Mouse (Mus musculus) urinary bladder, adult 2 months (tissue): ENCODE data around the gene Faap100. TPM values are rescaled to one million over a fixed set of nuclear protein-coding genes. Genes with fewer than 3 reads are reported as not detected.

Experiments
- DNase-seq: peaks from one replicate; pipeline ENCODE4 v3.0.0; 2022; ENCODE audit warnings: low spot score
- polyA plus RNA-seq: library from polyadenylated mRNA; depleted of rRNA; stranded (reverse); fragments of >200 nt; gene quantifications from 2 replicates; pipeline ENCODE4 v1.2.3, GENCODE M21; 2012; rRNA removed

The Faap100 gene
- polyA plus RNA-seq, 1 experiment: 21.8 TPM

DNA sequence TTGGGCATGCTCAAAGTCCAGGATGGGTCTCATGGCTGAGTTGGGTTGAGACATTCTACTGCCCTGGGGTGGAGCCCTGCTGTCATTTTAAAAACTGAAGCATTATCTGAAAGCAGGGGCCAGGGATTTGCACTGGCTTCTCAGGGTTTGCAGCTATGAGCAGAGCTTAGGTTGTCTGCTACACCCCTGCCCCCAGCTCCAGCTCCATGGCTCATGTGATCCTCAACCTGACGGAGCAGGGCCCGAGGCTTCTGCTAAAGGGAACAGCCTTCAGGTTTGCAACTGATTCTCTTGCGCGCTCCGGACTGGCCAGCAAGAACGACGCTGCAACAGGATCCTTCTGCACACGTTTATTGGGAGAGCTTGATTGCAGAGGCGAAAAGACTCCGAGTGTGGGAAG is 58.4 kb downstream of the Faap100 start:
- no peak for DNase-seq

DNA sequence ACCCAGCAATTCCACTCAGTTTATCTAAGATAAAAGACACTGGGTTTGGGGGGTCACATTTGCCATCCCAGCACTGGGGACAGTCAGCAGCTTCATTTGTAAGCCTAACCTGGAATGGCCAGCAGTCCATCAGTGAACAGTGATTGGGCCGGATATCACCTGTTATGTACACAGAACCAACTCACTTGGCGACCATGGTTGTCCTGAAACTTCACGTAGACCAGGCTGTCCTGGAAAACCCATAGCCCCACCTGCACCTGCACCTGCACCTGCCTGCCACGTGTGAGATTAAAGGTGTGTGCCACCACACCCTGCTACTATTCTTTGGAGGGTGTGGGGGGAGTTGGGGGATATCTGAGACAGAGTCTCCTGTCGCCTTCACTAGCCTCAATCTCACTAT is 59.3 kb downstream of the Faap100 start:
- DNase-seq: no peak

Other genes starting within 250 kb of the Faap100 start
- 60.0 and 72.0 TPM in 2 replicates for gene Slc38a10, start 227.4 kb downstream of the Faap100 start, polyA plus RNA-seq
- gene Bahcc1, start 145.8 kb downstream of the Faap100 start, polyA plus RNA-seq: 4.3 and 8.2 TPM in 2 replicates
- gene Actg1, start 30.2 kb downstream of the Faap100 start, polyA plus RNA-seq: 1,024 and 1,454 TPM in 2 replicates
- 0.25 TPM in 1 of 2 replicates, not detected in the other for gene Fscn2, start 17.2 kb downstream of the Faap100 start, polyA plus RNA-seq
- gene Nploc4, start 58.9 kb upstream of the Faap100 start, polyA plus RNA-seq: 40.6 and 41.1 TPM in 2 replicates
- not detected in 2 replicates for gene Tspan10, start 63.9 kb upstream of the Faap100 start, polyA plus RNA-seq
- gene Pde6g, start 74.7 kb upstream of the Faap100 start, polyA plus RNA-seq: 0.34 and 0.63 TPM in 2 replicates
- gene Oxld1, start 79.3 kb upstream of the Faap100 start, polyA plus RNA-seq: 19.8 and 26.8 TPM in 2 replicates
- 21.5 and 31.0 TPM in 2 replicates for gene Ccdc137, start 79.4 kb upstream of the Faap100 start, polyA plus RNA-seq
- gene Arl16, start 88.8 kb upstream of the Faap100 start, polyA plus RNA-seq: 23.9 and 24.0 TPM in 2 replicates
- gene Mrpl12, start 105.8 kb upstream of the Faap100 start, polyA plus RNA-seq: 62.4 and 72.4 TPM in 2 replicates
- 98.9 and 115 TPM in 2 replicates for gene Slc25a10, start 113.1 kb upstream of the Faap100 start, polyA plus RNA-seq
- 1.8 and 2.4 TPM in 2 replicates for gene Gcgr, start 151.9 kb upstream of the Faap100 start, polyA plus RNA-seq
- gene Mcrip1, start 171.0 kb upstream of the Faap100 start, polyA plus RNA-seq: 112 and 117 TPM in 2 replicates
- not detected in 2 replicates for gene Ppp1r27, start 172.4 kb upstream of the Faap100 start, polyA plus RNA-seq
- 272 and 354 TPM in 2 replicates for gene P4hb, start 194.5 kb upstream of the Faap100 start, polyA plus RNA-seq
- gene Arhgdia, start 202.9 kb upstream of the Faap100 start, polyA plus RNA-seq: 399 and 409 TPM in 2 replicates
- 56.2 and 57.6 TPM in 2 replicates for gene Alyref, start 219.6 kb upstream of the Faap100 start, polyA plus RNA-seq
- 112 and 116 TPM in 2 replicates for gene Anapc11, start 219.7 kb upstream of the Faap100 start, polyA plus RNA-seq
- 0.40 and 0.62 TPM in 2 replicates for gene Npb, start 229.7 kb upstream of the Faap100 start, polyA plus RNA-seq
- 87.2 and 120 TPM in 2 replicates for gene Pcyt2, start 239.2 kb upstream of the Faap100 start, polyA plus RNA-seq
- gene Sirt7, start 246.5 kb upstream of the Faap100 start, polyA plus RNA-seq: 78.6 and 107 TPM in 2 replicates